Mouse (Mus musculus): ENCODE results near the gene Edem2.
A peak's percentile ranks its signal among the peaks of the same experiment; 100 is the strongest.
"Not testable (repeated sequence)": the region's sequence is repeated elsewhere in the genome, so short reads cannot be mapped to it uniquely, and the experiment has no call there.

The Edem2 gene

GRCm38 (mm10) chr2:155729158-155729645, at the start of gene Edem2:
TSS of gene Edem2 (minus strand) at chr2:155729475.
- peak; percentile 91 for DNase-seq

- no peak for DNase-seq
Measured at GRCm38 (mm10) chr2:155779066-155779465, 49.8 kb upstream of the Edem2 start.

- no peak for DNase-seq
Measured at GRCm38 (mm10) chr2:155778004-155778403, 48.7 kb upstream of the Edem2 start.

- DNase-seq = no peak
Measured at GRCm38 (mm10) chr2:155777688-155777985, 48.4 kb upstream of the Edem2 start.

GRCm38 (mm10) chr2:155776824-155777687, 47.8 kb upstream of the Edem2 start:
- peak; percentile 36 for DNase-seq

- DNase-seq = peak; percentile 88
Measured at GRCm38 (mm10) chr2:155775685-155776263, 46.5 kb upstream of the Edem2 start.

- DNase-seq = no peak
Measured at GRCm38 (mm10) chr2:155774927-155775684, 45.8 kb upstream of the Edem2 start, which contains the start of gene Mmp24. TSS of gene Mmp24 (plus strand) at chr2:155775342.

- DNase-seq = peak; percentile 66
Measured at GRCm38 (mm10) chr2:155774261-155774926, 45.1 kb upstream of the Edem2 start.

- DNase-seq = peak; percentile 60
Measured at GRCm38 (mm10) chr2:155773664-155774063, 44.4 kb upstream of the Edem2 start.

- peak; percentile 76 for DNase-seq
Measured at GRCm38 (mm10) chr2:155764679-155765418, 35.6 kb upstream of the Edem2 start.

- DNase-seq = peak; percentile 56
Measured at GRCm38 (mm10) chr2:155756855-155757566, 27.7 kb upstream of the Edem2 start.

- no peak for DNase-seq
Measured at GRCm38 (mm10) chr2:155755746-155756145, 26.5 kb upstream of the Edem2 start.

- no peak for DNase-seq
Measured at GRCm38 (mm10) chr2:155751014-155751786, 21.9 kb upstream of the Edem2 start, which contains the start of gene Procr. TSS of gene Procr (plus strand) at chr2:155751117.

GRCm38 (mm10) chr2:155749394-155749793, 20.1 kb upstream of the Edem2 start:
- DNase-seq = no peak

GRCm38 (mm10) chr2:155745487-155745886, 16.2 kb upstream of the Edem2 start:
- no peak for DNase-seq

GRCm38 (mm10) chr2:155743351-155743750, 14.1 kb upstream of the Edem2 start:
- no peak for DNase-seq

GRCm38 (mm10) chr2:155742931-155743337, 13.7 kb upstream of the Edem2 start:
- no peak for DNase-seq

- DNase-seq = no peak
Measured at GRCm38 (mm10) chr2:155742211-155742610, 12.9 kb upstream of the Edem2 start.

- DNase-seq = no peak
Measured at GRCm38 (mm10) chr2:155737803-155738202, 8.5 kb upstream of the Edem2 start.

GRCm38 (mm10) chr2:155736936-155737335, 7.7 kb upstream of the Edem2 start:
- DNase-seq = no peak

GRCm38 (mm10) chr2:155735766-155736165, 6.5 kb upstream of the Edem2 start, which contains the start of gene Gm17581:
TSS of gene Gm17581 (minus strand) at chr2:155735866.
- not testable (repeated sequence) for DNase-seq

All from cerebellum, adult 9-11 months (tissue).